Mouse (Mus musculus) liver, embryonic 14.5 days (tissue): ENCODE results near the gene Cct6b. TPM values are rescaled to one million over a fixed set of nuclear protein-coding genes. Genes with fewer than 3 reads are reported as not detected.

Experiments
- ATAC-seq: fragments of 200-750 bp; cut with Nextera tagmentation; 2 replicates; pipeline ENCODE4 v1.8.0; 2017; ENCODE audit warnings: moderate number of reproducible peaks, mild to moderate bottlenecking, moderate library complexity; ENCODE audit not compliant: insufficient read depth
- DNase-seq, 3 experiments: peaks; one replicate each; pipeline ENCODE4 v3.0.0-alpha.2; 2012 to 2013; ENCODE audit warnings: low read depth in 3 of 3, low spot score in 3 of 3
- H3K27ac ChIP-seq: fragments of 300-500 bp; sonication (generic); 2 replicates; pipeline ENCODE4 v1.5.1; 2014; ENCODE audit warnings: moderate library complexity, mild to moderate bottlenecking, control low read depth, inconsistent platforms
- H3K27me3 ChIP-seq: fragments of 300-500 bp; sonication (generic); 2 replicates; pipeline ENCODE4 v1.6.1; 2014; ENCODE audit warnings: mild to moderate bottlenecking, low read length, moderate library complexity; ENCODE audit not compliant: control insufficient read depth, insufficient read depth
- H3K36me3 ChIP-seq: fragments of 300-500 bp; sonication (generic); replicated peaks from 2 replicates; pipeline ENCODE4 v1.6.1; 2014; ENCODE audit warnings: low read depth; ENCODE audit not compliant: control insufficient read depth, insufficient read depth
- H3K4me1 ChIP-seq, 2 experiments: fragments of 200-500 bp in 1 of 2; fragments of 300-500 bp in 1 of 2; sonication (generic) in 1 of 2; replicated peaks; 2 replicates each; pipeline ENCODE4 v1.6.1; 2012 to 2014; ENCODE audit warnings: antibody characterized with exemption in 1 of 2, inconsistent platforms in 1 of 2, low read length in 1 of 2; ENCODE audit not compliant: control insufficient read depth in 2 of 2, insufficient read depth in 2 of 2
- H3K4me2 ChIP-seq: fragments of 300-500 bp; sonication (generic); 2 replicates; pipeline ENCODE4 v1.6.1; 2014; ENCODE audit warnings: low read depth, mild to moderate bottlenecking, control low read depth, moderate library complexity
- H3K4me3 ChIP-seq, 2 experiments: fragments of 200-500 bp in 1 of 2; fragments of 300-500 bp in 1 of 2; sonication (generic) in 1 of 2; 2 replicates each; pipeline ENCODE4 v1.5.1; 2012 to 2014; ENCODE audit warnings: low read depth in 2 of 2, low read length in 2 of 2, mild to moderate bottlenecking in 2 of 2, control low read depth in 1 of 2, inconsistent platforms in 1 of 2, moderate library complexity in 1 of 2; ENCODE audit not compliant: insufficient read depth in 1 of 2
- H3K9ac ChIP-seq: fragments of 300-500 bp; sonication (generic); replicated peaks from 2 replicates; pipeline ENCODE4 v1.6.1; 2014; ENCODE audit warnings: mild to moderate bottlenecking, control low read depth, moderate library complexity
- H3K9me3 ChIP-seq: fragments of 300-500 bp; sonication (generic); 2 replicates; pipeline ENCODE4 v1.6.1; 2016; ENCODE audit warnings: low read length, mixed read lengths; ENCODE audit not compliant: control insufficient read depth
- CTCF ChIP-seq: IDR thresholded peaks from 2 replicates; pipeline ENCODE4 v1.5.1; 2016; ENCODE audit warnings: antibody characterized with exemption, low read depth, control low read depth
- EP300 ChIP-seq: IDR thresholded peaks from 2 replicates; pipeline ENCODE4 v1.6.1; 2016; ENCODE audit warnings: antibody characterized with exemption, low read depth
- WGBS: fragments of 180-500 bp; shearing (Covaris S2); extraction: QIAGEN DNeasy Blood & Tissue Kit; methylation state at CpG from one replicate; pipeline ENCODE4 v1.1.7; 2014; ENCODE audit not compliant: insufficient replicate concordance; 5-methylcytosine and 5-hydroxymethylcytosine counted together
- polyA plus RNA-seq, 2 experiments: library from polyadenylated mRNA; depleted of rRNA in 1 of 2; stranded (reverse) in 1 of 2; unstranded in 1 of 2; fragments of >200 nt; fragmentation: Nextera tagmentation in 1 of 2; extraction: Ambion mirVana in 1 of 2; gene quantifications; 2 replicates each; pipeline versions ENCODE4 v1.2.1 to v1.2.3; 2012 to 2014

Gene Cct6b
- polyA plus RNA-seq, 2 experiments = 0.08 to 0.27 TPM

DNA sequence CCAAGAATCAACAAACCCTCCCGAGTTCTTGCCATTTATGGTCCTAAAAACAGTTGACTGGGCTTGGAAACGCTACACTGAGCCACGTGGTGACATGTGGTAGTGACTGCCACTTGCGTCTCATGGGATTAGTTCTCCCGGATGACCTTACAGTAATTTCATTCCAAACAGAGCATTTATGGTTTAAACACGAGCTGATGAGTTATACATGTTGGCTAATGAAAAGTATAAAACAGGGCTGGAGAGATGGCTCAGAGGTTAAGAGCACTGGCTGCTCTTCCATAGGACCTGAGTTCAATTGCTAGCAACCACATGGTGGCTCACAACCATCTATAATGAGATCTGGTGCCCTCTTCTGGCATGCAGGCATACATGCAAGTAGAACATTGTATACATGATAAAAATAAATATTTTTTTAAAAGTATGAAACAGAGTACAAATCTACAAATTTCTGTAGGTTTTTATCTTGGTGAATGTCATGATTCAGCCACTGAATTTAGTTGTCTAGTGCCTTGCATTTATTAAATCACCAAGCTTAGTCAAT lies 1.8 kb downstream of the Cct6b start:
- no peak overlapping the region for H3K27ac ChIP-seq
- no peak overlapping the region for H3K9ac ChIP-seq
- ATAC-seq (no peak), DNase-seq (no peak)
- peak; percentile 61 for TF ChIP-seq CTCF
- TF ChIP-seq EP300 = no peak
- H3K4me2 ChIP-seq = no peak overlapping the region
- H3K9me3 ChIP-seq = no peaks in the 10 kb centered on the region
- no peaks in the 10 kb centered on the region; the same call in 1 of the 2 replicates for H3K36me3 ChIP-seq
- peaks cover 10 to 18% of the 10 kb centered on the region in 2 experiments for H3K4me1 ChIP-seq
- H3K4me3 ChIP-seq = no peak overlapping the region
- H3K27me3 ChIP-seq = no peaks in the 10 kb centered on the region
- WGBS = 73% methylated on average over 6 of the region's 6 CpGs

DNA sequence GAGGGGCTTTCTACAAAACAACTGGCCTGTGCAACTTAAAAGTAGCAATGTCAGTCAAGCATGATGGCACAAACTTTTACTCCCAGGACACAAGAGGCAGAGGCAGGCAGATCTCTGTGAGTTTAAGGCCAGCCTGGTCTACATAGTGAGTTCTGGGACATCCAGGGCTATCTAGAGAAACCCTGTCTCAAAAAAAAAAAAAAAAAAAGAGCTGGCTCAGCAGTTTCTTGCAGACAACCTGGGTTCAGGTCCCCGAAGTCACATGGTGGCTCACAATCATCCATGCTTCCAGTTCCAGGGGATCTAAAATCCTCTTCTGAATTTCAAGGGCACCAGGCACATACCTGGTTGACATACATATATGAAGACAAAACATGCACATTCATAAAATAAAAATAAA lies 8.2 kb downstream of the Cct6b start:
- Histone ChIP-seq H3K9ac (no peak overlapping the region), H3K4me1 (no peaks in the 10 kb centered on the region), H3K4me2 (no peak overlapping the region), H3K27me3 (no peaks in the 10 kb centered on the region), H3K4me3 (no peak overlapping the region), H3K36me3 (no peaks in the 10 kb centered on the region), H3K27ac (no peak overlapping the region), H3K9me3 (no peaks in the 10 kb centered on the region)
- TF ChIP-seq CTCF (no peak), EP300 (no peak)
- DNase-seq (no peak), ATAC-seq (no peak)
- 75% methylated on average over 1 of the region's 1 CpGs for WGBS

DNA sequence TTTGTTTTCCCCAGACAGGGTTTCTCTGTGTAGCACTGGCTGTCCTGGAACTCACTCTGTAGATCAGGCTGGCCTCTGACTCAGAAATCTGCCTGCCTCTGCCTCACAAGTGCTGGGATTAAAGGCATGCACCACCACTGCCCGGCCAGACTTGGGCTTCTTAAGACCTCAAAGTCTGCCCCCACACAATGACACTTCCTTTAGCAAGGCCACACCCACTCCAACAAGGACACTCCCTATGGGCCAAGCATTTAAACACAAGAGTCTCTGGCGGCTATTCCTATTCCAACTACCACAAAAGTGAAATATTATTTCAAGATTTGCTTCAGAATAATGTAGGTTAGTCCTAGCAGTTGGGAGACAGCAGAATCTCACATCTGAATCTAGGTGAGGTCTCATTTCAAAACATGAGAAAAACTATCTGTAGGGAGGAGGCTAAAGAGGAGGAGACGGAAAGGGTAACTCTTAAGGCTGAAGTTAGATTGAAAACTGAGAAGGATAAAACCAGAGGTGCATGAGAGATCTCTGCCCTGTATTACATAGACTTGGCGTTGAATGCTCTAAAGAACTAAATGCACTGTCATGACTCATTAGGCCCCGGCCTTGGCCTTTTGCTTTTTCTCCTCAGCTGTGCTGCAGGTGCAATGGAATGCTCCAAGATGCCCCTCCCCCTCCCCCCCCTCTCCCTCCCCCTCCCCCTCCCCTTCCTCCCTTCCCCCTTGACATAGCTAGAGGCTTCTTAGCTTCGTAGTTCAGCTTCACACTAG lies 11.6 kb downstream of the Cct6b start:
- Histone ChIP-seq H3K9me3 (no peaks in the 10 kb centered on the region), H3K36me3 (no peaks in the 10 kb centered on the region), H3K27ac (no peak overlapping the region), H3K9ac (no peak overlapping the region), H3K4me3 (no peak overlapping the region), H3K4me2 (no peak overlapping the region), H3K4me1 (no peaks in the 10 kb centered on the region), H3K27me3 (no peaks in the 10 kb centered on the region)
- TF ChIP-seq CTCF = no peak
- TF ChIP-seq EP300 = no peak
- ATAC-seq (no peak), DNase-seq (no peak)
- WGBS = 54% methylated on average over 6 of the region's 6 CpGs

DNA sequence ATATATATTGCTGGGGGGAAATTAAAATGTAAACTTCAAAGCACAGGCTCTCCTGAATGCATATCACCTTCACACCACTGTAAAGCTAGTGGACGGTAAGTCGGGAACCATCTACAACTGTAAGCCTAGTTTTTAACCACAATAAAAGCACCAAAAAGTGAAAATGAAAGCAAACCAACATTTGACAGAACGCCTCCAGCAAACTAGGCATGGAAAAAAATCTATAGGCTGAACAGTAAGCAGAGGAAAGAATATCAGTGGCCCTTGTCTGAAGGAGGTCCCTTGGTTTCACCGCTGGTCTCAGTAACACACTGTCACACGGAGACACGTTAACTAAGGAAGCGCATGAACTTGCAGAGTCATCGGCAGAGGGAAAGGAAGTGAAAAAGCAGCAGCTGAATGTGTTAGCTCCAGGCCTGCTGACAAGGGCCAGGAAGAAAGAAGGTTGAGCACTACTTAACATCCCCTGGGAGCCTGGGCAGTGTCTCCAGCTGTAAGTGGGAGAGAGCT lies 17.2 kb downstream of the Cct6b start:
- H3K9ac ChIP-seq = peak overlapping the region; percentile 36
- peak; percentile 48; the same call in 1 of the 2 replicates for ATAC-seq
- WGBS = 19% methylated on average over 8 of the region's 8 CpGs
- H3K9me3 ChIP-seq = no peaks in the 10 kb centered on the region
- H3K4me3 ChIP-seq = peak overlapping the region; percentile 27 to 43; a peak in 3 of 4 replicates
- H3K4me2 ChIP-seq = peak overlapping the region; percentile 54
- H3K27ac ChIP-seq = peak overlapping the region; percentile 27
- TF ChIP-seq CTCF (no peak), EP300 (no peak)
- peaks cover 0 to 6% of the 10 kb centered on the region in 2 experiments; a peak in 1 of 4 replicates for H3K4me1 ChIP-seq
- peak in 1 of 3 experiments; percentile 43 for DNase-seq
- no peaks in the 10 kb centered on the region; the same call in 1 of the 2 replicates for H3K27me3 ChIP-seq
- no peaks in the 10 kb centered on the region for H3K36me3 ChIP-seq

DNA sequence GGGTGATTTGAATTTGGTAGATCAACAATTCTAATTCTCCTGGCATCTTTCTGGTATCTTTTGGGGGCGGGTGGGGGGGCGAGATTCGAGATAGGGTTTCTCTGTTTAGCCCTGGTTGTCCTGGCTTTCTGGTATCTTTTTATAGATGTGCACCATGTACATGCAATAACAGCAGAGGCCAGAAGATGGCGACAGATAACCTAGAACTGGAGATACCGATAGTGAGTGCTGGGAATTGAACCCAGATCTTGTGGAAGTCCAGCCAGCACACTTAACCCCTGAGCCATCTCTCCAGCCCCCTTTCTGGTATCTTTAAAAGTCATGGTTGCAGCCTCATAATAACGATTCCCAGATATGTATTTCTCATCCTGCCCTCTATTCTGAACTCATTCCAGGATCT lies 18.0 kb downstream of the Cct6b start:
- 19% methylated on average over 6 of the region's 6 CpGs for WGBS
- no peaks in the 10 kb centered on the region for H3K9me3 ChIP-seq
- ATAC-seq (no peak), DNase-seq (peak in 1 of 3 experiments; percentile 45)
- no peak overlapping the region for H3K27ac ChIP-seq
- no peak overlapping the region for H3K4me3 ChIP-seq
- H3K9ac ChIP-seq = no peak overlapping the region
- H3K4me2 ChIP-seq = no peak overlapping the region
- H3K27me3 ChIP-seq = no peaks in the 10 kb centered on the region; the same call in 1 of the 2 replicates
- H3K36me3 ChIP-seq = no peaks in the 10 kb centered on the region
- peaks cover 0 to 6% of the 10 kb centered on the region in 2 experiments; a peak in 1 of 4 replicates for H3K4me1 ChIP-seq
- TF ChIP-seq CTCF (peak; percentile 79), EP300 (no peak)
